Mouse (Mus musculus) stomach, postnatal 0 days (tissue): ENCODE results near the gene Nme1.

Experiments used
- CTCF ChIP-seq: IDR thresholded peaks from 2 replicates; pipeline ENCODE4 v1.5.1; 2016; ENCODE audit warnings: antibody characterized with exemption, low read depth, mild to moderate bottlenecking, moderate library complexity
- EP300 ChIP-seq: optimal IDR thresholded peaks from 2 replicates; pipeline ENCODE3; 2016; ENCODE audit warnings: antibody characterized with exemption

GRCm38 (mm10) chr11:93965391-93965790 is 2.9 kb downstream of the Nme1 start:
- no peak for TF ChIP-seq CTCF
- TF ChIP-seq EP300, result no peak
